Mouse (Mus musculus) ES-E14 (cell line): ENCODE data around the gene Krt32. TPM values are rescaled to one million over a fixed set of nuclear protein-coding genes. Genes with fewer than 3 reads are reported as not detected.

Source experiments
- DNase-seq: peaks from one replicate; pipeline ENCODE4 v3.0.0-alpha.2; 2013; ENCODE audit warnings: low read depth, low spot score
- H3K27ac ChIP-seq: 2 replicates; pipeline ENCODE4 v1.5.1; 2012; ENCODE audit warnings: low read depth, mild to moderate bottlenecking, low read length, moderate library complexity, mixed read lengths; ENCODE audit not compliant: poor library complexity, insufficient read depth, severe bottlenecking
- H3K36me3 ChIP-seq: 2 replicates; pipeline ENCODE4 v1.6.1; 2012; ENCODE audit warnings: mild to moderate bottlenecking, low read length, moderate library complexity, mixed read lengths; ENCODE audit not compliant: control insufficient read depth, poor library complexity, insufficient read depth, severe bottlenecking
- H3K4me1 ChIP-seq, 2 experiments: fragments of 150-350 bp in 1 of 2; sonication (generic) in 1 of 2; 2 replicates each; pipeline ENCODE4 v1.6.1; 2012; ENCODE audit warnings: low read length in 2 of 2, mild to moderate bottlenecking in 1 of 2, mixed read lengths in 1 of 2; ENCODE audit not compliant: control insufficient read depth in 2 of 2, insufficient read depth in 2 of 2, poor library complexity in 1 of 2
- H3K4me3 ChIP-seq, 2 experiments: fragments of 150-350 bp in 1 of 2; sonication (generic) in 1 of 2; 2 replicates each; pipeline ENCODE4 v1.5.1; 2012; ENCODE audit warnings: low read length in 2 of 2, low read depth in 1 of 2, mild to moderate bottlenecking in 1 of 2, mixed read lengths in 1 of 2; ENCODE audit not compliant: insufficient read depth in 1 of 2, poor library complexity in 1 of 2, severe bottlenecking in 1 of 2
- H3K9ac ChIP-seq: 2 replicates; pipeline ENCODE4 v1.6.1; 2012; ENCODE audit warnings: low read depth, mild to moderate bottlenecking, low read length, mixed read lengths; ENCODE audit not compliant: poor library complexity, insufficient read depth, severe bottlenecking
- H3K9me3 ChIP-seq: fragments of 150-350 bp; sonication (generic); 2 replicates; pipeline ENCODE4 v1.6.1; 2012; ENCODE audit warnings: low read depth, mild to moderate bottlenecking, low read length; ENCODE audit not compliant: control insufficient read depth, insufficient read depth
- CHD2 ChIP-seq: IDR thresholded peaks from 2 replicates; pipeline ENCODE4 v1.6.1; 2014; ENCODE audit warnings: mild to moderate bottlenecking, low read depth, low read length, inconsistent platforms
- HCFC1 ChIP-seq: IDR thresholded peaks from 2 replicates; pipeline ENCODE4 v1.6.1; 2012; ENCODE audit warnings: low read length, inconsistent platforms, borderline replicate concordance; ENCODE audit not compliant: insufficient read depth
- MAFK ChIP-seq: IDR thresholded peaks from 2 replicates; pipeline ENCODE4 v1.6.1; 2014; ENCODE audit warnings: mild to moderate bottlenecking, low read depth, low read length, inconsistent platforms; ENCODE audit not compliant: insufficient read depth
- ZC3H11A ChIP-seq: IDR thresholded peaks from 2 replicates; pipeline ENCODE4 v1.6.1; 2012; ENCODE audit warnings: low read depth, mild to moderate bottlenecking, inconsistent platforms, low read length, borderline replicate concordance
- ZNF384 ChIP-seq: IDR thresholded peaks from 2 replicates; pipeline ENCODE4 v1.6.1; 2012; ENCODE audit warnings: low read depth, low read length, inconsistent platforms
- in situ Hi-C, 2 experiments: fragments of 600-800 bp; cut with MboI; formaldehyde crosslinking; loops; one replicate each; pipeline ENCODE4 v1.15.1; 2025; ENCODE audit warnings: low sequenced_read_pairs in 2 of 2, inconsistent platforms in 1 of 2; ENCODE audit not compliant: unreplicated experiment in 2 of 2
- total RNA-seq: library from RNA; depleted of rRNA; stranded (reverse); fragments of 300-350 nt; gene quantifications from 2 replicates; pipeline ENCODE4 v1.2.3, GENCODE M21; 2012

The Krt32 gene
- total RNA-seq, 1 experiment, result not detected

GRCm38 (mm10) chr11:100088378-100089025 is 476 bp upstream of the Krt32 start:
- no peak for TF ChIP-seq ZC3H11A
- TF ChIP-seq CHD2, result no peak
- TF ChIP-seq HCFC1, result no peak
- TF ChIP-seq MAFK, result no peak
- Histone ChIP-seq H3K4me3 (no peak overlapping the region), H3K9ac (no peak overlapping the region), H3K36me3 (no peaks in the 10 kb centered on the region), H3K9me3 (no peaks in the 10 kb centered on the region), H3K27ac (no peak overlapping the region), H3K4me1 (no peaks in the 10 kb centered on the region)
- in situ Hi-C loops, result no loop called here
- no peak for DNase-seq

- TF ChIP-seq ZC3H11A (no peak), MAFK (no peak), CHD2 (no peak), ZNF384 (no peak), HCFC1 (no peak)
- in situ Hi-C loops, result loop anchor here in 1 of 2 experiments (5.0 kb wide), 1 partner anchor 208 kb away; no protein-coding TSS in a partner anchor
- Histone ChIP-seq H3K27ac (no peak overlapping the region), H3K36me3 (no peaks in the 10 kb centered on the region), H3K9ac (no peak overlapping the region), H3K9me3 (no peaks in the 10 kb centered on the region), H3K4me1 (no peaks in the 10 kb centered on the region), H3K4me3 (no peak overlapping the region)
- no peak for DNase-seq
These were observed 14.2 kb downstream of the Krt32 start for GRCm38 (mm10) chr11:100073873-100074272.

GRCm38 (mm10) chr11:100067293-100068036 is 20.6 kb downstream of the Krt32 start:
- Histone ChIP-seq H3K9ac (no peak overlapping the region), H3K27ac (no peak overlapping the region), H3K36me3 (no peaks in the 10 kb centered on the region), H3K4me1 (no peaks in the 10 kb centered on the region), H3K9me3 (no peaks in the 10 kb centered on the region), H3K4me3 (no peak overlapping the region)
- TF ChIP-seq CHD2 (no peak), HCFC1 (no peak), MAFK (no peak), ZC3H11A (no peak), ZNF384 (no peak)
- no peak for DNase-seq
- in situ Hi-C loops, result loop anchor here in 1 of 2 experiments (10.0 kb wide), 1 partner anchor 227 kb away; no protein-coding TSS in a partner anchor

- no peak for DNase-seq
- no peak for TF ChIP-seq MAFK
- no peak for TF ChIP-seq ZC3H11A
- TF ChIP-seq CHD2, result no peak
- TF ChIP-seq HCFC1, result no peak
- TF ChIP-seq ZNF384, result no peak
- Histone ChIP-seq H3K4me3 (no peak overlapping the region), H3K9me3 (no peaks in the 10 kb centered on the region), H3K4me1 (no peaks in the 10 kb centered on the region), H3K27ac (no peak overlapping the region), H3K9ac (no peak overlapping the region), H3K36me3 (no peaks in the 10 kb centered on the region)
- in situ Hi-C loops, result loop anchor here in 1 of 2 experiments (10.0 kb wide), 1 partner anchor 228 kb away; no protein-coding TSS in a partner anchor
These were observed 21.6 kb downstream of the Krt32 start for GRCm38 (mm10) chr11:100066236-100067010.
